Mouse (Mus musculus) CD4-positive helper T cell, adult 2 months (primary cell): Measurements from ENCODE around the gene Tbl3.

ENCODE experiments used
- DNase-seq: peaks from one replicate; pipeline ENCODE4 v3.0.0-alpha.2; 2012; ENCODE audit warnings: low read depth, missing footprints, low spot score

The Tbl3 gene

DNA sequence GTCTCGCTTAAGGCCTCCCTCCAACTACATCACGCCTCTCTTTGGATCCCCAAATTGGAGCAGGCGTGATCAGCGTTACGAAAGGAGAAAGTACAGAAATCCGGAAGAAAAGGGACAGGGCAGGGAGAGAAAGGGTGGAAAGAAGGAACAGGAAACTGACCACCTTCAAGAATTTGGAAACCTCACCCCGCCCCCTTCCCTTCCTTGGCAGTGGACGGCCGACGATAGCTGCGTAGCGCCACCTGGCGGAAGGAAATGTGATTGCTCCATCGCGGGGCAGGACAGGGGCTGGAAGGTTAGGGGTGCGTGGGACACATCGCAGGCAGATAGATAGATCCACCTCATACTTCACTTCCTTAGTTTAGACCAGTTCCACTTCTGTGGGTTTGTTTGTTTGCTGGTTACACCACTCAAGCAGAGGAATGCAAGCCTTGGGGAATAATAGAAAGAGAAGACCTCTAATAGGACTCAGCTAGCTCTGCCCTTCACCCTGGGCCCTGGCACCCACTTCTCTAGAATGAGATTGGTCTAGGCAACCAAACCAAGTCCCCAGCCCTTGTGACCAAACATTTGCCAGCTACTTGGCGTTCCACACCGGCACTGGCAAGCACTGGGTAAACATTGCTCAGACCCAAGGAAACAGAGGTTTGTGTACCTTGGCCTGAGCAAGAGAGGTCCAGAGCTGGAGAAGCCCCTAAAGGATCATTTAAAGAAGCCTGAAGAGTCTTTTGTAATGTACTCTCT is 53.3 kb downstream of the Tbl3 start:
- DNase-seq: peak; percentile 76

DNA sequence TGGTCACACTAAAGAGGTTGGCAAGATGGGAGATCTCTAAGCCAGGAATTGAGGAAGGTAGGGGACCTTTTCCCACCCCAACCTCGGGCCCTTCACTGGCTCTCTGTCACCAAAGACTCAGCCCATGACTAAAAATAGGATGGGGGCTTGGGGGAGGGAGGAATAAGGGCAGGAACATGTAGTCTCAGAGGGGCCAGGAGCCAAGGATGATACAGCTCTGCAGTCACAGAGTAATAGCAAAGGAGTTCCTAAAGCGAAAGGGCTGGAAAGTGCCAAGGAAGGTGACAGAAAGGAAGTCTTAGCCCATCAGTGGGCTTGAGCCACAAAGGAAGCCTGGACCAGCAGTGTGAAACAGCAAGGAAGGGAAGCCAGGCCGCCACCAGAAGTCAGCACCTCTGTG is 55.6 kb downstream of the Tbl3 start:
- DNase-seq: no peak

DNA sequence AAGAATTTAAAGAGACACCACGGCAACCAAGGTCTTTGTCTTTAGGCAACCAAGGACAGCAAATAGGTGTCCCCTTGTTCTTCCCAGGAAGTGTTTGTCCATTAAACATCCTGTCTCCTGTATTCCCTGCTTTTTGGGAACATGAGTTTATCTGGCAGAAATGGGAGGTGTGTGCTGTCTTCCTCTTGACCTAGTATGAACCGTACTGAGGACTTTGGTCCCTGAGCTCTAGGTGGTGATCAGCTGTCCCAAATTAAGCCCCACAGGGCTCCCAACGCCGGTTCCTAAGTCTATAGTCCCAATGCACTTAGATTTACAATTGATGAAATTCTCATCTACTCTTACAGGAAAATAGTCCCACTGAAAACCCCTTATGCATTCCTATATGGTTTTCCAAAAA is 56.7 kb downstream of the Tbl3 start:
- DNase-seq: no peak

DNA sequence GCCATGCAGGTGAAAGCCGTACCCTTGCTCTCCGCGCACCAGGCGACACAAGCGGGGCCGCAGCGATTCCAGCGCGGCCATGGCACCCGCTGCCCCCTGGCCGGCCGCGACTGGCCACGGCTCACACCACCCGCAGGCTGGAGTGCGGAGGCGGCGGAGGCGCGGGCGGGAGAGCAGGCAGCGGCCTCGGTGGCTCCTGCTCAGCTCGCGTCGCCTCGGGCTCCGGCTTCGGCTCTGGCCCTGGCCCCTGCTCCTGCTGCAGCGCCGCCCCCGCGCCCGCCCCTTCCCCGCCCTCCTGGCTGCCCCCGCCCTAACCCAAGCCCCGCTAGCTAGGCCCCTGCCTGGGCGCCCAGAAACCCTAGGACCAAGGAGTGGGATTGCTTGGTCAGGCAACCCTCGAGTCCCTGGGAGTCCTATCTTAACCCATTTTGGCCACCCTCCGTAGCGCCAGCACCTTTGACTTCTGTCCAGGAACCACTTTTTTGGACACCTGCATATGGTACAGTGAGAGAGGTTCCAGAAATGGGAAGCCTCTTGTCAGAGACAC is 57.3 kb downstream of the Tbl3 start, which contains the start of gene Slc9a3r2:
Slc9a3r2 (minus strand) TSS at position 258 of the 547 bp plus-strand sequence.
- no peak for DNase-seq

DNA sequence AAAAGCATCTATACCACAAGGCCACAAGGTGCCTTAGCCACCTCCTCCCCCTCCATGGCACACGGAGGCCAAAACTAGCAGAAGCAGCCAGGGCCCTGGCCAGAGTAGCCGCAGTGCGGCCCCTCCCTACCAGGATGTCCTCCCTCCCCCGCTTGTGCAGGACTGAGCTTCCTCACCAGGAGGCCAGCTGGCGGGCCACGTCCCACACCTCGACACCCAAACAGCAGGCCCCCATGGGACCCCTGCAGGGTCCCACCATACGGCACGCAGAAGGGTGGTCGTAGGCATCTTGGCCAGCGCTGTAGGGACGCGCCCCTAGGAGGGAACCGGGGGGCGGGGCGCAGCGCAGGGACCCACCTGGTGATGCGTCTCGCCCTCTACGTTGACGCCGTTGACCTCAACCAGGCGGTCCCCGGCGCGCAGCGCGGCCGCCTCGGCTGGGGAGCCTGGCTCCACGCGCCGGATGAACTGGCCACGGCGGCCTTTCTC is 57.8 kb downstream of the Tbl3 start:
- no peak for DNase-seq

DNA sequence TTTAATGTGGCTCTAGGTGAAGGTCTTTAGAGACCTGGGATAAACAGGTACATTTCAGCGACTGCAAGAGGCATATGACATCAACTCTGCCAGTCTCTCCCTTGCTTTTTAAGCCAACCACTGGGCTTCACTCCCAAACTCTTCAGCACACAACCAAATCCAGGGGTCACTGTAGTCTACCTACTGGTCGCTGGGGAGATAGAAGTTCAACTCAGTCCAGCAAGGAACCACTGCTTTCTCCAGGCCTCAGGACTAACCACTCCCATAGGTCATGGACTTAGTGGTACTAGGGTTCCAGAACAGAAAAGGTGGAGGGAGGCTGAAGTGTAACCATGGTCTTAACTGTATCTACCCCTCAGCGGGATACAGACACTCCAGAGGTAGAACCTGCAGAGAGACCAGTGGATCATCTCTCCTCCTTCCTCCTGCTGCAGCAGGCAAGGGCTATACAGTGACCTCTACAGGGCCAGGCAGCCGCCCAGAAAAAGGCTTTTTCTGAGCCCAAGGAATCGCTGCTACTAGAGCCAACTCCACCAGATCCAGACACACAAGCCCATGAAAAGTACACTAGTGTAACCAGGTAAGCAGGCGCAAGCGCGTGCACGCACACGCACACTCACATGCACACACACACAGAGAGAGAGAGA is 58.6 kb downstream of the Tbl3 start:
- no peak for DNase-seq
